Mouse (Mus musculus): ENCODE results near the gene Metrn.

The Metrn gene

DNA sequence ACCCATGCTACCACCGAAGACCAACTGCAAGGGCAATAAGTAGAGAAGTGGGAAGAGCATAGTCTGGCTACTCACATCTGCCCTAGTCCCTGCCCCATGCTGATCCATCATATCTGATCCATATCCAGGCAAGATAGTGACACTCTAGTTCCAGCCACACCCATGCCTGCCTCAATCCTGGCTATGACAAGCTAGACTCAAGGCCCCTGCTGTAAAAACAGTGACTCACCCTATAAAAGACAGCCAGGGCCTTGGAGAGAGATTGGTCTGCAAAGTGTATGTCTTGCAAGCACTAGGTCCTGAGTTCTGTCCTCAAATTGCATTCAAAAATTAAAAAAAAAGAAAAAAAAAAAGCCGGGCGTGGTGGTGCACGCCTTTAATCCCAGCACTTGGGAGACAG lies 9.6 kb upstream of the Metrn start:
- DNase-seq = no peak

DNA sequence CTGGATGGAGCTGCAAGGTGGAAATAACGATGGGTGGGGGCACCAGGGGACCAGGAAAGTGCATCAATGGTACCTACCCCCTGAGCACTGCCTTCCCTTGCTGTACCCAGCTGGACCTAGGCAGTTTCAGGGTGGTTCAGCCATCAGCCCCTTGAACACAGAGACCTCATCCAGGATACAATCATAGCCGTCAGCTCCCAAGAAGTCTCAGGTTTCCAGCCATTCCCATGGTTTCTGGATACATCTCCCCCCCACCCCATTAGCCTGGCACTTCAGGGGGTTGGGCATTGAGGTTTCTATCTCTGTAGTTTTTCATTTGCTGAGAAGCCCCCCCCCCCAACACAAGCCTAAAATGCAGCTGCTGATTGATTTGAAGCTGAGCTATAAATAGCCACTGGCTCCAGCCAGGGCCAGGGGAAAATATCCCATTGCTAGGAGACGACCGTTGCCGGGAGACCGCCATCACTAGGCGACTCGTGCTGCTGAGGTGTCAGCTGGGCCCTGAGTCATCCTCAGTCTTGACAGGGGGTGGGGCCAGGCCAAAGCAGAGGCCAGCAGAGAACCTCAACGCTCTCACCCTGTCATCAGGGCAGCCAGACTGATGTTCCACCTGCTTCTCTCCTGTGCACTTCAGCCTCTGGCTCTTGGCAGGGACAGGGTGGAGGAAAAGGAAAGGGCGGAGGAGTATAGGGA lies 6.0 kb upstream of the Metrn start:
- peak; percentile 52 for DNase-seq

DNA sequence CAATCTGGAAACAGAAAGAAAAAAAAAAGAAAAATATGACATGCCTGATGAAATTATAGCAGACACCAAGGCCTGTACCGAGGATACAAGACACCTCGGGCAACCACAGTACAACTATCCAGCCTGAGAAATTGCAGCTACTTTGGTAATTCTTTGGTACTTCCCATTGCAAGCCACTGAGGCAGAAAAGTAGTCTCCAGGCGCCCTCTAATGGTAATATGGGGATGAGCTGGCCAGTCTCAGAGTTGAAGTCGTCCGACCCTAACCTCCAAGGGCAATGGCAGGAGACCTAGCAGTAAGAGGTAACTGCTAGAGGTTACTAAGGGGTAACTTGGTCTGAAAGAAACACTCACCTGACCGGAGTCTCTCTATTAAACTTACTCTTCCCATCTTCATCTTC lies 4.1 kb upstream of the Metrn start:
- DNase-seq = peak; percentile 82

DNA sequence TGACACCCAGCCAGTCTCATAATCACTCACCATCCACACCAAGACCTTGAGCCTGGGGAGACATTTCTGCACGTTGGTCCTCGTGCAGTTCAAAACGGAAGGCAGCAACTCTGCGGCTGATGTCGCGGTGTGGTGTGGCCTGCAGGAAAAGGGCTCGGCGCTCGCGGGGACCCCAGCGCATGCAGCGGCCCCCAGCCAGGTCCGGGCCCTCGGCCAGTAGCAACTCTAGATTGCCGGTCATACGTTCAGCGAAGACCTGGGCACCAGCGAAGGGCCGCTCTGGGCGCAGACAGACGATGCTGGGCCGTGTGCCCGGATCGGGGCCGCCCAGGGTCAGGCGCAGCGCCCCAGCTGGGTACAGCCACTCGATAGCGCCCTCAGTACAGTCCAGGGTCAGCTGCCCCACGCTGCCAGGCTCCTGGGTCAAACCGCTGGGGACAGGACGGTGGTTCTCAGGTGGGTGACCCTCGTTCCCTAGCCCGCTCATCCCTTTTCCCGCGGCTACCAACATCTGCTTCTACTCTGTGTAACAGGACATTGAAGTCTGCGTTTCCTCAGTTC lies 645 bp downstream of the Metrn start:
- peak; percentile 25 for DNase-seq

DNA sequence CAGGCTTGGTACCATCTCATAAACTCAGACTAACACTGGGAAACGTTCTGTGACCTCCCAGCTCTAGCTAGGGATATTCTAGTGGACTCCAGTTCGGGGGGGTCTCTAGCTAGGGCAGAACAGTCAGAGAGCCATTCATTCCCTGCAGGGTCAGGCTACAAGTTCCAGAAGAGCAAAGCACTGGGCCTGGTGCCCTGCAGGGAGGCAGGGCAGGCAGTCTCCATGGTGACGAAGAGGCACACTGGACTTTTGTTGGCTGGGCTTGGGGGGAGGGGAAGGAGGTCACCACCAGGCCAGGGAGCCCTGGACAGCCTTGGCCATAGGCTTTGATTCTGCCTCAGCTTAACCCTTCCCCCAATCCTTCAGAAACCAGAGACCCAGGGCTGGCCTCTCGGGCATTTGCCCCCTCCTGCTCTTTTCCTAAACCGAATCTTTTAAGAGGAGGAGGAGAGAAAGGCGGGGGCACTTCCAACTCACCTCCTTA lies 1.3 kb downstream of the Metrn start, which contains the start of gene AC134908.4:
Gene AC134908.4 (minus strand): TSS at position 51 of the 484 bp plus-strand sequence.
- DNase-seq = no peak

DNA sequence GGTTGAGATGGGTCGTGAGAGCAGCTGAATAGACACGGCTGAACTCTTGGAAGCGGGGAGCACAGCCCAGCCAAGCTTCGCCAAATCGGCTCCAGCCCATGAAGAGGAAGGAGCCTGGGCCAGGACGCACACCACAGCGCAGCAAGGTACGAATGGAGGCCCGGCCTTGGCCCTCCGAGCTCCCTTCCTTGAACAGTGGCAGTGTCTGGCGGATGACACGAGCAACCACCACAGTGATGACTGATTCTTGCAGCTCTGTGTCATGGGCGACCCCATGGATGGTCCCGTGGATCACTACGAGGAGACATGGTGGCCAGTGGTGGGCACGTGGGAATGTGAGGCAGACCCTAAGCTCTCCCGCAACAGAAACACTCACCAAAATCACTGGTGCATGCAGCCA lies 1.9 kb downstream of the Metrn start:
- DNase-seq = no peak

DNA sequence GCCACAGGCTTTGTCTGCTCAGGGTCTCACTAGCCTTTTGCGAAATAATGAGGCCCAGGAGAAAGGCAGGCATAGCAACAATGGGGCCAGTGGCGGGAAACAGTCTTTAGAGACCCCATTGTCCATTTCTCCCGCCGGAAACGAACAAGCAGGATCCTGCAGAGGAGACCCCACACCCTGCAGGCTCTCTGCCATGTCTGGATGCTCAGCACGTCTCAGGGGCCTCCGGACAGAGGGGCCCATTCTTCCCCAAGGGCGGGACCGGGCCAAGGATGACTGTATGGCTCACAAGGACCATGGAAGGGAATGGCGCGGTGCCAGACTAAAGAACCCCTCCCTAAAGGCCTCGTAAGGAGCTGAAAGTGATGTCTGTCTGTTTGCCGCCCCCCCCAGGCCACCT lies 2.7 kb downstream of the Metrn start:
- no peak for DNase-seq

DNA sequence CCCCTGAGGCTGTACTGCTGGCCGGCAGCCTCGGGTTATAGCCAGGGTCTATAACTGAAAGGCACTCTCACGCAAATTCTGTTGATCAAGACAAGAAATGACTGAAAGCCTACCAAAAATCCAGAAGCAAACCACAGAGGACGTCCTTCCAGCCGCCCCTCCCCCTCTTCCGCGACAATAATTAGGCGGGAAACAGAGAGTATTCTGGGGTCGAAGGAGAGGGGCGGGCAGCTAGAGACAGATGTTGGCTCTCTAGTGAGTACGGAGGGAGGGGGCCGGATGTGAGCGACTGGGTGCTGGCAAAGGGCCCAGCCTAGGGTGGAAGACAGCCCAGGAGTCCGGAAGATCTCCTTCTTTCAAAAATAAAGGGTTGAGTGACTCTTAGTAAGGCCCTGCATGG lies 4.3 kb downstream of the Metrn start, which contains the start of gene Fam173a:
Gene Fam173a (minus strand): TSS at position 287 of the 400 bp plus-strand sequence.
- peak; percentile 92 for DNase-seq

DNA sequence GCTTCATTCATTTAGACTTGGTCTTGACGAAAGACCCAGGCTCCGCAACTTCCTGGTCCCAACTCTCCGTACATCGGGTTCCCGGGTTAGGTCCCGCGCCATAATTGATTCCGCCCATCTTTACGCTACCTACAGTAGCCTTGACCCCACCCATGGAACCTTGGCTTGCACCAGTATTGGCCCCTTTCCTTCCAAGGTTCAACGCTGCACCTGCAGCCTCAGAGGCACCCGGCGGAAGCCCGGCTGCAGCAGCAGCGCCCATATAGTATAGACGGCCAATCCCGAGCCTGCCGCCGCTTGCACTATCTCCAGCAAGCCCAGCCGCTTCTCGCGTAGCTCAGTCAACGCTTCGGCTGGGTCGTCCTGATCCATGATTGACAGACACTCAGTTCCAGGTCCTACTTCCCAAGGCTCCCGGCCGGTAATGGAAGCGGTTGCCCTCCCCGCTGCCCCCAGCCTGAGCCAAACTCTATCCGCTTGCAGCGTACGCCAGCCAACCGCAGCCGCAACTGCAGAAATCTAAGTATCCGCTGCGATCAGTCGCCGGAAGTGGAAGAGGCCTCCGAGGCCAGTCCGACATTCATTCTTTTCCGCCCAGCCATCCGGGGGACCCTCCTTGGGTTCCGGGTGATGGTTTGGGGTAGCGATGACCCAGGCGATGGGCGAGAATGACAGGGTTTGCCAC lies 5.0 kb downstream of the Metrn start:
- peak; percentile 94 for DNase-seq

DNA sequence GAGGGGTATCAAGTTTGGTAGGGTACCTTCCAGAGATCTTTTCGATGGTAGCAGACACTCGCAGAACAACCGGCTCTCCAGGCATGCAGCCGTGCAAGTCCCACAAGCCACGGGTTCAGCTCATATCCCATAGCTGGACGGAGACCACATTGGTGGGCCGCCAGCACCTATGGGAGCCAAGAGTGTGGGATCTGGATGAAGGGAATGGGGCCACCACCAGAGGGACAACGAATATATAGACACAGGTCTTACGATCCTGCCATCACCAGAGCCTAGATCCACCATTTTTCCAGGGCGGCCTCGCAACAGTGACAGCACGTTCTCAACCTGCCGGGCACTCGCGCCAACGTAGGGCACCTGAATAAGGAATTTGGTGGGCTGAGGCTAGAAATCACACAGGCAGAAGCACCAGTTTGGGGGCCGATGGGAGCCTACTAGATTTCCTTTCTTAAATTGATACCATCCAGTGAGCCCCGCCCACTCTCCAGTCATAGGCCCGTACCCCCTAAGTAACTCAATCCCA lies 5.6 kb downstream of the Metrn start:
- no peak for DNase-seq

DNA sequence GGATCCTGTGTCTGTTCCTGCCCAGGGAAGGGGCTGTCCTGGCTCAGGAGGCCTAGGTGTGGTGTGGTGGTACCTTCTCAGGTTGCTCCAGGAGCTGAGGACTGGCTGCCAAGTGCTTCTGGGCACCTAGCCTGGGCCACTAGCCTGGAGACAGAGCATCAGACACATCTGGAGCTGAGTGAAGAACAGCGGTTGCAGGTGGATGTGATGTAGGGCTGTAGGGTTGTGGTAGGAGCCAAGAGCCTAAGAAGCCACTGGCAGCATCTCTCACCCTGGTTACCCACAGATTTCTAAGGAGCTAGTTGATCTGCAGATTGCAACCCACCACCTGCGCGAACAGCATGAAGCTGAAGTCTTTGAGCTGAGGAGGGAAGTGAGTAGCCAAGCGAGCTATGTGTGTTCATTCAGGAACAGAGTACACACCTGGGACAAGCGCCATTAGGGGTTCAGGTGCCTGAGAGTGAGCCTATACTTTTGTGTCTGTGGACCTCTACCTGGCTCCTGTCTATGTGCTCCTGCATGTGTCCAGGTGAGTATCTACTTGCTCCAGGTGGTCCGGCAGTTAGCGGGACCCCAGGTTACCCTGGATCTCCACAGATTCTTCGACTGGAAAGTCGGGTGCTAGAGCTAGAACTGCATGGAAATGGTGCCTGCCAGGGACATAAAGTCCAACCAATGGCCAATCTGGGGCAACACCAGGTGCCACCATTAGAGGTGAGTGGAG lies 10.0 kb downstream of the Metrn start:
- DNase-seq = no peak

DNA sequence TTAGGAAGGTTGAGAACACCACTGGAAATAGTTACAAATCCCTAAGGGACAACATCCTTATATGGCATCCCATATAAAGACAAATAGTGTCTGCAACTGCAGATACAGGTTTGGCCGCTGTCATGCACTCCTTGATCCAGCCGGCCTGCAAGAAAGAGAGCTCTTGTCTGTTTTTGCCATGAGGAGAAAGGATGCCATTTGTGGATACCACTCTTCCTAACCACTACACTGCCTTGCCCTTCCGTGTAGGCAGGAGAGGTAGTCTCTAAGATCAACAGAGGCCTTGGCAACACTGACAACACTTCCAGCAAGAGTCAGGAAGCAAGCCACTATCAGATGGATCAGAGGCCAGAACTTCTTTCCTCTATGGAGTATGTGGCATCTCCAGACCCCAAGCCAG lies 10.7 kb downstream of the Metrn start, which contains the start of gene Ccdc78:
Gene Ccdc78 (plus strand): TSS at position 301 of the 400 bp plus-strand sequence.
- DNase-seq = no peak

DNA sequence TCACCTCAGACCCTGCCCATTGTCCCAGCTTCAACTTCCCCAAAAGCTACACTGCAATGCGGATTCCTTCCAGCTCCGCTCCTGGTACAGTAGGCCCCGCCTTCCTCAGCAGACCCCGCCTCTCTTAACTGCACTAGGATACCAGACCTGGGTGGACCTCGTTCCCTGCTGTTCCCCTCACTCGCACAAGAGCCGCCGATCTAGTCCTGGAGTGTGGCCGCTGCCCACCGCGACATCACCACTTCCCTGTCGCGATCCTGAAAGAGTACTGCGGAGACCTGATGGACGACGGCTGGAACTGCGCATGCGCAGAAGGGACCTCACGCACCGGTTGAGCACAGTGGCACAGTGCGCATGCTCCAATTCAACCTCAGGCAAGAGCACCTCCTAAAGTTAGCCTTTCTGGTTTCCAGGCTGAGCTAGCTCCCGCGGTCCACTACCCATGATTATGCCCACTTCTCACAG lies 11.6 kb downstream of the Metrn start, which contains the start of gene Haghl:
Gene Haghl (minus strand): TSS at position 393 of the 465 bp plus-strand sequence.
- DNase-seq = peak; percentile 96

DNA sequence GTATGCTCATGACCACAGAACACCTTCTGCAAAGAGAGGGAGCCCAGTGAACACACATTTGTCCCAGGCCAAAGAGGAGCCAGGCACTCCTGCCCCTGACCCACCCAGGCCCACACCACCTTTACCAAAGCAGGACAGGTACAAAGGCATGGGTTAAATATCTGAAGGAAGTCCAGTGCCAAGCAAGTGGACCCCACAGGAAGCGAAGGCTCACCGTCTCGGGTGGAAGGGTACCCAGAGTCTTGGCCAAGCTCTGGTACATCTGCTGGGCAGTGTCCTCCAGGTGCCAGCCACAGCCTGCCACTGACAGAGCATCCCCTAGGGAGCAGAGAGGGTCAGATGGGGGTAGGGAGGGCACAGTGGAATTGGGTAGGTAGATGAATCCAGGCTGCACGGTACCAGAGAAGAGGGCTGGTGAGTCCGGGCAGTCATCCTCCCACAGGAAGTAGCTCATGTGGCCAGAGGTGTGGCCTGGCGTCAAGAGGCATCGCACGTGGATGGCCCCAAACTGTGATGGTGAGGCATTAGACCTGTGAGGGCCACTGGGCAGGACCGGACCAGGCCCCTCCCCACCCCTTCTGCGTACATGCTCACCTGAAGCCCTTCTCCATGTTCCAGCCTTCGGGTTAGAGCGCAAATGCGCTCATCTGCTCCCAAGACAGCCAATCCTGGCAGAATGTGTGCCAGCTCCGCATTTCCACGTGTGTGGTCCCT lies 12.9 kb downstream of the Metrn start:
- DNase-seq = no peak

DNA sequence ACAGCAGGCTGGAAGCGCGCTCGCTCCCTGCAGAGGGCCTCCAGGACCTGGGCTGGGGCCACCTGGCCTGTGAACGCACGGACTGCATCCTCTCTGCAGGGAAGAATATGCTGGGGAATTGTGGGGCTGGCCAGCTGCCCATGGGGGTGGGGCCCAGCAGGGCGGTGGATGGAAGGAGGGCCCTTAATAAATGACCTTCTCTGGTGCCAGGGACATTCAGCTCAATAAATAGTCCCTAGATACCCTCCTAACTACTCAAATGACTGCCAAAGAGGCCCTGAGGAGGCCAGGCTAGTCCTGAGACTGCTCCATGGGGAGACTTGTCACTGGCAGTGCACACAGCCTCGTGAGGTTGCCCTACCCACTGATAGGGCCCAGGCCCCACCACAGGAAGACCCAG lies 13.8 kb downstream of the Metrn start:
- DNase-seq = no peak

DNA sequence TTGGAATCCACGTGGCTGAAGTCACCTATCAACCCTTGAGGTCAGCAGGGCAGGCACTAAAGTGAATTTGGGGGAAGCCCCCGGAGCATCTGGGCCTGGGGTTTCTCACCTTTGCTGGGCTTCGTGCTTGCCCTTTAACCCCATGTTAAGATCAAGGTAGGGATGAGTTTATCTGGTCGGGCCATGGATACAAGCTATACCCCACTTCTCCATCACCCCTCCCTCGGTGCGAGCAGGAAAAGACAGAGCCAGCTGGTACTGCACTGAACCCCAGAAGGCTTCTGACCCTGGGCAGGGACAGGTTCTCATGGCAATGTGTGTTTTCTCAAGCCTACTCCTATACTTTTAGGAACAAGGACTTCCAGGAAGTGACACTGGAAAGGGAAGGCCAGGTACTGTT lies 15.6 kb downstream of the Metrn start:
- DNase-seq = no peak

DNA sequence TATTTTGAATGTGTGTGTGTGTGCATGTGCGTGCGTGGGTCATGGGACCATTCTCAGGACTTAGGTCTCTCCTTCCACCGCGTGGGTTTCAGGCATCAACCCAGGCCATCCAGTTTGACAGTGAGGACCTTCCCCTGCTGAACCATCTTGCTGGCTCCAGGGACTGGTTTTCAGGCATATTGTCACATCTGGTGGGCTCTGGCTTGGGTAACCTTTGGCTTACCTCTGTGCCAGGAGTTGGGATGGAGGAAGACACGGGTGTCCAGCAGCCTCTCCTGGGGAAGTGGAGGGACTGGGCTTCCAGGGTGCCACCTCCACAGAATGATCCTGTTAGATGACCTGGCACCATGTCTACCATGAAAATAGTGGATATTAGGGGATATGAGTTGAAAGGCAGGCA lies 19.0 kb downstream of the Metrn start:
- DNase-seq = no peak

DNA sequence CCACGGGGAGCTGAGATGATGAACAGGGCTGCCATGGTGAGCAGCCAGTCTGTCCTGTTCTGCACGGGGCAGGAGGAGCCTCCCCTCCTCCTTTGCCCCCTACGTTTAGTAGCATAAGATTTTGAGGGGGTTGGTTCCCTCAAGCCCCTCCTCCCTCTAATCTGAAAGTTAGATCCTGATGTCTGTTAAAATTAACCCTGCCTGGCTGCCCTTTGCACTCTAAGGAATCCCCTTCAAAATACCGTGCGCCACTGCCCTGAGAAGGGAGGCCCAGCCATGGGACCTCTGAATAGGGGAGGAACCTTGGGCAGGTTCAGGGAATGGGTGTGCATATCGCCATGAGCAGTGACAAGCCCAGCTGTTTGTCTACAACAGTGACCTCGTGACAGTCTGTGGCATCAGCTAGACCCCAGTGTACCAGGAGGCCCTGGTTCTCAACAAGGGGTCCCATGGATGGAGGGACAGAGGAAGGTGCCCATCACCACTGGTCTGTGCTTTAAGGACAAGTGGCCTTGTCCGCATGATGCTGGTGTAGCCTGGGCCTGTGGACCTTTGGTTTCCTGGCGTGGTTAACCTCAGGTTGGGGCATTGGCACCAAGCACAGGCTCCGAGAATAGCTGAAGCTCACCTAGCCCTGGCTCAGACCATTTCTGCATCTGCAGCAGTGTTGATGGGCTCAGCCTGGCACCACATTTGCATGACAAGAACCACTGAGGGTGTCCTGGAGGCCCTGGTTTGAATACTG lies 21.4 kb downstream of the Metrn start:
- no peak for DNase-seq

DNA sequence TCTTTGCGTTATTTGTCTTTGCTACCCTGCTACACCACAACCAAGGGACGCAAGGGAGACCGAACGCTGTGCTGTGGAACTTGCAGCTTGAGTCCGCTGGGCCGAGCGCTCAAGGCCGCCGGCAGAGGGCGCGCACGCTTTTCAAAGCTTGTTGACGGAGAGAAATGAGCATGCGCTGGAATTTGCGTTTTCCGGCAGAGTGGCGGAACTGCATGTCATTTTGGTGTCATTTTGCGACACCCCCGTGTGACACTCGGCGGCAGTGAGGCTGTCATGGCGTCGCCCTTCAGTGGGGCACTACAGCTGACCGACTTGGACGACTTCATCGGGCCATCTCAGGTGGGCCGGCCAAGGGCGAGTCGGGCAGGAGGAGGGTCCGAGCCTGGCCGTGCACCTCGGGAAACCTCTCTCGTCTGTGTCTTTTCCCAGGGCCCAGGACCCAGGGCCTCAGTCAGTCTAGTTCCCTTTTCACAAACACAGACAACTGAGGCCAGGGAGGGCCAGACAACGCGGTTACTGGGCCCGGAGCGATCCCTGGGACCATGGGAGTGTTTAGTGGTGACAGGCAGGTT lies 23.3 kb downstream of the Metrn start, which contains the start of gene Narfl:
Gene Narfl (plus strand): TSS at position 228 of the 572 bp plus-strand sequence.
- peak; percentile 97 for DNase-seq

DNA sequence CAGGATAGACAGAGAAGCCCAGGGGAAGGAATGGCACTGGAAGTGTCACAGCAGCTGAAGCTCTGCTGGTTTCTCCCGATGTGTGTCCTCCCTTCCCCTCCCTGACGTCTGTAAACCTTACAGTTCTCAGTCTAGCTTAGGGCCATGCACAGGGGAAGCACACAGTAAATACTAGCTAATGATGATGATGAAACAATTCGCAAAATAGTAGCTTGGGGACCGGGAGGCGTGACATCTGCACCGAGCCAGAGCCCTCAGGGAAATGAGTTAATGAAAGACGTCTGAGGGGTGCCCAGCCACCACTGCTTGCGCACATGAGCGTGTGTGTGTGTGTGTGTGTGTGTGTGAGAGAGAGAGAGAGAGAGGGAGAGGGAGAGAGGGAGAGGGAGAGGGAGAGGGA lies 27.6 kb downstream of the Metrn start:
- DNase-seq = no peak

DNA sequence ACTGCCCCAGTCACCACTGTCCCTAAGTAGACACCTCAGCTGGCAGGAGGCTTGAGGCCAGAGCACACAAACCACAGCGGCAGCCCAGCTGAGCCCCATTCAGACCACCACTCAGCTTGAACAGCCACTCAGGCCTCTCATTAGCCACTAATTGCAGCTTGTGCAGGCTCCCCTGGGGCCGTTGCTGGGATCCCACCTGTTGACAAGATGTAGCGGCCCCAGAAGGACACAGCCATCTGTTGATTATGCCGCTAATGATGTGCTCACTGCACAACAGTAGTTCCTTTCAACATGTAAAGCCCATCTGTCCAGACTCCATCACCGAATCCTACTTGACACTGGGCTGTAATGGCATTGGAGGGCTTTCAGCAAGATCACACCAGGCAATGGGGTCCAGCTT lies 31.1 kb downstream of the Metrn start:
- no peak for DNase-seq
